Mouse (Mus musculus) limb, embryonic 10.5 days (tissue): ENCODE results near the gene Poll. TPM values are rescaled to one million over a fixed set of nuclear protein-coding genes. Genes with fewer than 3 reads are reported as not detected.

Experiments used
- DNase-seq: peaks from one replicate; pipeline ENCODE4 v3.0.0-alpha.2; 2017; ENCODE audit warnings: low spot score
- H3K27ac ChIP-seq: fragments of 300-500 bp; sonication (generic); 2 replicates; pipeline ENCODE4 v1.5.1; 2016; ENCODE audit warnings: mild to moderate bottlenecking
- H3K27me3 ChIP-seq: fragments of 300-500 bp; sonication (generic); 2 replicates; pipeline ENCODE4 v1.6.1; 2016; ENCODE audit warnings: low read depth, mild to moderate bottlenecking; ENCODE audit not compliant: poor library complexity, severe bottlenecking
- H3K36me3 ChIP-seq: fragments of 300-500 bp; sonication (generic); 2 replicates; pipeline ENCODE4 v1.6.1; 2016; ENCODE audit warnings: mild to moderate bottlenecking, moderate library complexity
- H3K4me1 ChIP-seq: fragments of 300-500 bp; sonication (generic); 2 replicates; pipeline ENCODE4 v1.6.1; 2016
- H3K4me3 ChIP-seq: fragments of 300-500 bp; sonication (generic); 2 replicates; pipeline ENCODE4 v1.5.1; 2016; ENCODE audit warnings: mild to moderate bottlenecking, moderate library complexity
- H3K9me3 ChIP-seq: fragments of 300-500 bp; sonication (generic); replicated peaks from 2 replicates; pipeline ENCODE4 v1.6.1; 2016; ENCODE audit warnings: mild to moderate bottlenecking
- WGBS: fragments of 180-500 bp; shearing (Covaris S2); methylation state at CpG from one replicate; pipeline ENCODE4 v1.1.7; 2016; 5-methylcytosine and 5-hydroxymethylcytosine counted together
- polyA plus RNA-seq: library from polyadenylated mRNA; unstranded; fragments of >200 nt; fragmentation: Nextera tagmentation; extraction: Ambion mirVana; gene quantifications from 2 replicates; pipeline ENCODE4 v1.2.1, GENCODE M21; 2016

Gene Poll
- polyA plus RNA-seq, 1 experiment from 2014 or later: 25.9 TPM

- Histone ChIP-seq H3K4me3 (no peak overlapping the region), H3K4me1 (peaks cover 22% of the 10 kb centered on the region), H3K27me3 (0 out of 2 replicates have a peak, but pooled peaks cover 3% of the 10 kb centered on the region), H3K27ac (no peak overlapping the region), H3K9me3 (no peaks in the 10 kb centered on the region), H3K36me3 (no peaks in the 10 kb centered on the region)
- no peak for DNase-seq
- 95% methylated on average over 6 of the region's 6 CpGs for WGBS
Observed at GRCm38 (mm10) chr19:45589761-45590160, 29.4 kb upstream of the Poll start.

- no peaks in the 10 kb centered on the region for H3K36me3 ChIP-seq
- H3K4me1 ChIP-seq: peaks cover 25% of the 10 kb centered on the region
- H3K4me3 ChIP-seq: no peak overlapping the region
- H3K27ac ChIP-seq: no peak overlapping the region
- no peak for DNase-seq
- no peaks in the 10 kb centered on the region for H3K9me3 ChIP-seq
- WGBS: 82% methylated on average over 6 of the region's 6 CpGs
- H3K27me3 ChIP-seq: no peaks in the 10 kb centered on the region
Observed at GRCm38 (mm10) chr19:45587509-45588292, 27.4 kb upstream of the Poll start.

GRCm38 (mm10) chr19:45586850-45587249 is 26.5 kb upstream of the Poll start:
- peaks cover 33% of the 10 kb centered on the region for H3K4me1 ChIP-seq
- no peak overlapping the region for H3K27ac ChIP-seq
- H3K36me3 ChIP-seq: no peaks in the 10 kb centered on the region
- DNase-seq: no peak
- no peaks in the 10 kb centered on the region for H3K9me3 ChIP-seq
- H3K4me3 ChIP-seq: no peak overlapping the region
- 70% methylated on average over 3 of the region's 3 CpGs for WGBS
- no peaks in the 10 kb centered on the region for H3K27me3 ChIP-seq

- H3K4me3 ChIP-seq: no peak overlapping the region
Observed at GRCm38 (mm10) chr19:45584856-45585620, 24.7 kb upstream of the Poll start.

GRCm38 (mm10) chr19:45583136-45583535 is 22.8 kb upstream of the Poll start:
- peaks cover 51% of the 10 kb centered on the region for H3K4me1 ChIP-seq
- no peaks in the 10 kb centered on the region for H3K9me3 ChIP-seq
- peaks cover 31% of the 10 kb centered on the region for H3K36me3 ChIP-seq
- H3K4me3 ChIP-seq: no peak overlapping the region
- H3K27me3 ChIP-seq: no peaks in the 10 kb centered on the region
- no peak for DNase-seq
- H3K27ac ChIP-seq: no peak overlapping the region
- 86% methylated on average over 6 of the region's 6 CpGs for WGBS

More at GRCm38 (mm10) chr19:45584856-45585620, 24.7 kb upstream of the Poll start:
- Histone ChIP-seq H3K27ac (no peak overlapping the region), H3K27me3 (no peaks in the 10 kb centered on the region), H3K4me1 (peaks cover 44% of the 10 kb centered on the region), H3K9me3 (no peaks in the 10 kb centered on the region), H3K36me3 (peaks cover 13% of the 10 kb centered on the region)
- DNase-seq: no peak
- 61% methylated on average over 9 of the region's 9 CpGs for WGBS

DNA sequence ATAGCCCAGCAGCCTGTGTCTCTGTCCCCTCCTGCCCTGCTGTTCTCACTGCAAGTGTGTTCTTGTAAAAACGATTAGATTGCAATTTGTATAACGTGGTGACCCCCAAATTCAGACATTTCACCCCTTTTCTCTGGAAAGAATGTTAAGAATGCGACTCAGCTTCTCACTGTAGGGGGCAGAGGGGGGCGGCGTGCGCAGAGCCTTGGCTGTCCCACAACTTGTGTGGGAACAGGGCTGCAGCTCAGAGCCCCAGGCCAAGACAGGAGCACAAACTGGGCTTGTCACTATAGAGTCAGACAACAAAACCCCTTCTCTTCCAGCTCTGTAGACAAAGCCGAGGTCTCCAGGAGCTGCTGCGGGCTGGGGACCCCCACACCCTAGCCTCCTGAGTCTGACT is 21.8 kb upstream of the Poll start:
- 0 out of 2 replicates have a peak, but pooled peaks cover 7% of the 10 kb centered on the region for H3K27me3 ChIP-seq
- WGBS: 35% methylated on average over 8 of the region's 8 CpGs

DNA sequence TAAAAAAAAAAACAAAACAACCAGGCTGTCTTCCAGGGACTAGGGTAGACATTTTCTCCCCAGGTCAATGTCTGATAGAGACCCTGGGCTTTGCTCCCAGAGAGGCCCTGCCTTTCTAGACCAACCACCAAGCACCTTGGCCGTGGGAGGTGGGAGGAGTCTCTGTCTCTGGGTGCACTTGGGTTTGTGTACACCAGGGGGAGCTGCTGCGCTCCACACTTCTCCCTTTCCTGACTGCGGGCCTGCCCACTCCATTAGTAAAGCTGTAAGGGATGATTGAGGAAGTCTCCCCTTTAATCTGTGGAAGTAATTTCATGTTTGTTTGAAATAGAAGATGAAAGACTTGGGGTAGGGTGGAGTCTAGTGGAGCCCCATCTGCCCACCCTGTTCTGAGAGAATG is 20.9 kb upstream of the Poll start:
- DNase-seq: peak; percentile 67
- H3K27ac ChIP-seq: no peak overlapping the region
- H3K4me1 ChIP-seq: peaks cover 51% of the 10 kb centered on the region
- peaks cover 10% of the 10 kb centered on the region; the same call in 1 of the 2 replicates for H3K27me3 ChIP-seq
- 57% methylated on average over 3 of the region's 3 CpGs for WGBS
- H3K36me3 ChIP-seq: peaks cover 49% of the 10 kb centered on the region
- no peak overlapping the region for H3K4me3 ChIP-seq
- no peaks in the 10 kb centered on the region for H3K9me3 ChIP-seq

More for the DNA sequence above, 21.8 kb upstream of the Poll start:
- Histone ChIP-seq H3K4me1 (peaks cover 51% of the 10 kb centered on the region), H3K9me3 (no peaks in the 10 kb centered on the region), H3K4me3 (no peak overlapping the region), H3K27ac (peak overlapping the region; percentile 31; the same call in 1 of the 2 replicates), H3K36me3 (peaks cover 41% of the 10 kb centered on the region)
- no peak for DNase-seq

GRCm38 (mm10) chr19:45580235-45580634 is 19.9 kb upstream of the Poll start:
- H3K36me3 ChIP-seq: peaks cover 53% of the 10 kb centered on the region
- H3K27me3 ChIP-seq: peaks cover 10% of the 10 kb centered on the region; the same call in 1 of the 2 replicates
- no peak overlapping the region for H3K4me3 ChIP-seq
- H3K9me3 ChIP-seq: no peaks in the 10 kb centered on the region
- 87% methylated on average over 12 of the region's 12 CpGs for WGBS
- H3K4me1 ChIP-seq: peaks cover 55% of the 10 kb centered on the region
- H3K27ac ChIP-seq: peak overlapping the region; percentile 57; the same call in 1 of the 2 replicates
- DNase-seq: no peak

DNA sequence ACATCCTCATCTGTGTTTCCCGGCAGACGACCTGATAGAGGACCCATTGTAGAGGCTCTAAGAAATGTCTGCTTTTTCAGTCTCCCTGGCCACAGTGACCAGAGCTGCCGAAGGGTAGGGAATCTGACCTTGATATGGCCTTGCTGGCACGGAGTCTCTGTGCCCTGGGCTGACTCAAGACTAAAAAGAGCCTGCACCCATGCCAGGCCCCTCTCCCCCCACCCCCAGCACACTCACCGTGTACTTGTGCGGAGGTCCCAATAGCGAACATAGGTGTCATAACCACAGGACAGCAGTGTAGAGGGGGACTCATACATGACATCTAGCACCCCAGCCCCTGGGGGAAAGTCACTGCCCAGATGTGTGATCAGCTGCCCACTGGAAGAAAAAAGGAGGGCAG is 19.1 kb upstream of the Poll start:
- no peak for DNase-seq
- peaks cover 57% of the 10 kb centered on the region for H3K36me3 ChIP-seq
- WGBS: 91% methylated on average over 7 of the region's 7 CpGs
- H3K4me1 ChIP-seq: peaks cover 55% of the 10 kb centered on the region
- H3K9me3 ChIP-seq: no peaks in the 10 kb centered on the region
- H3K27ac ChIP-seq: peak overlapping the region; percentile 11; the same call in 1 of the 2 replicates
- H3K4me3 ChIP-seq: no peak overlapping the region
- H3K27me3 ChIP-seq: peaks cover 10% of the 10 kb centered on the region; the same call in 1 of the 2 replicates

- 90% methylated on average over 12 of the region's 12 CpGs for WGBS
- Histone ChIP-seq H3K36me3 (peaks cover 57% of the 10 kb centered on the region), H3K4me1 (peaks cover 58% of the 10 kb centered on the region), H3K27ac (no peak overlapping the region), H3K27me3 (peaks cover 10% of the 10 kb centered on the region; the same call in 1 of the 2 replicates), H3K4me3 (no peak overlapping the region), H3K9me3 (no peaks in the 10 kb centered on the region)
- DNase-seq: no peak
Observed at GRCm38 (mm10) chr19:45578976-45579375, 18.6 kb upstream of the Poll start.

DNA sequence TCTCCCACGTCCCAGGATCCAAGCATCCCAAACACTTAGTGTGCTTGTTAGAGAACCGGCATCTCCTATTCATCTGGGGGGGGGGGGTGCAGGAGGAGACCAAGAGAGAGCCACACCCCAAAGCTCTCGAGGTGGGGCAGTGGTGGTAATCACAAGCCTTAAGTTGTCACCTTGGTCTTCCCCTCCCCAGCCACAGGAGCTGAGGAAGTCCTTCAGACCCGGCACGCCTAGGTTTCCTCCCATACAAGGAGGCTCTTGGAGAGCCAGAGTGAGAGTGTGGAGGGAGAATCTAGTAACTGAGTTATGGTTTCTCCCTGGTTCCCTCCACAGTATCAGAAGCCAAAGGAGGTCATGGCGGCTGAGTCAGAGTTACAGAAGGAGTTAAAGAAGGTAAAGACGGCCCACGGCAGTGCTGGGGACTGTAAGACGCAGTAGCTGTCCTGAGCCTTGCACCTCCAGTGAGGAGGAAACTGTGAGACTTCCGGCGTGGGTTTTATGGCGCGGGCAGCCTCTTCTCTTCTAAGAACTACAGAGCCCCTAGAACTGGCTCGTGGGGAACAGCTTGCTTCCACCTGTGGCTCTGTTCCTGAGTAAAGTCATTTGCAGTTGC is 16.9 kb upstream of the Poll start:
- Histone ChIP-seq H3K27ac (no peak overlapping the region), H3K27me3 (peaks cover 10% of the 10 kb centered on the region; the same call in 1 of the 2 replicates), H3K9me3 (no peaks in the 10 kb centered on the region), H3K4me3 (no peak overlapping the region), H3K36me3 (peaks cover 66% of the 10 kb centered on the region), H3K4me1 (peaks cover 55% of the 10 kb centered on the region)
- no peak for DNase-seq
- 69% methylated on average over 14 of the region's 14 CpGs for WGBS

DNA sequence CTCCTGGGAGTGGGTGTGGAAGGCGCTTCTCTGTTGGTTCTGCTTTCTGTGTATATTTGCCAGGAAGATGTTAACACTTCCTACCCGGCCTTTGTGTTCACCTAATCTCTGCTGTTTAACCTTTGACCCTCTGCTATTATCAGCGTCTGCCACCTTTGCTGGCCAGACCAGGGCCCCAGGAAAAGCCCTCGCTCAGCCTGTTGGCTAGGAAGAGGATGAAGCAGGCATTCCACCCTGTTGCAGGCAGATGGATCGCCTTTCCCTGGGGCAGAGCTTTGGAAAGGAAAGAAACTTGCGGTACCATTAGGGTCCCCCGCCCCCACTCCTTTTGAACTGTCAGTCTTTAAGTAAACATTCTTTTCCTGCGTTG is 15.3 kb upstream of the Poll start:
- no peak for DNase-seq
- Histone ChIP-seq H3K36me3 (peaks cover 66% of the 10 kb centered on the region), H3K4me1 (peaks cover 46% of the 10 kb centered on the region), H3K27ac (peak overlapping the region; percentile 72), H3K27me3 (peaks cover 10% of the 10 kb centered on the region; the same call in 1 of the 2 replicates), H3K4me3 (no peak overlapping the region), H3K9me3 (no peaks in the 10 kb centered on the region)
- 3% methylated on average over 8 of the region's 8 CpGs for WGBS
